Mouse (Mus musculus): ENCODE measurements around the gene Leng8.

DNA sequence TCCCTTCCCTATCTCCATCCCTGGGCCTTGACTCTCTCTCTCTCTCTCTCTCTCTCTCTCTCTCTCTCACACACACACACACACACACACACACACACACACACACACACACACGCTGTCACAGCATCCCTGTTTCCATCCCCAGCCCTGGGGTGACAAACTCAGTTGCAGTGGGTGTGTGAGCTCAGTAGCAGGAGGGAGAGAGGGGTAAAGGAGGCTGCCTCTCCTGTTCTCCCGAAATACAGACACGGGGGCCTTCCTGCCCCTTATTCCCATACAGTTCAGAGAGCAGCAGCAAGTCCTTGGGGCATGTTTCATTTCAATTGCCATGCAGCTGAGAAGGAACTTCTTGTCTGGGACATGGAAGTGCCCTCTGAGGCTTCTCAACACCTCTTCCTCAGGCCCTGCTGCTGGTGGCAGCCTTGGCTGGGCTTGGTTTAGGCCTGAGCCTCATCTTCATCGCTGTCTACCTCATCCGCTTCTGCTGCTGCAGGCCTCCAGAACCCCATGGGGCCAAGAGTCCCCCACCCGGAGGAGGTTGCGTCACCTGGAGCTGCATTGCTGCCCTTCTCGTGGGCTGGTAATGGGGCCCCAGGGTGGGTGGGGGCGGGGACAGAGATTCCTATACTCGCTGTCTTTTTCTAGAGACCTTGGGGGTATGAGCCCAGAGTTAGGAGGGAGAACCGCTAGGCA, 14.6 kb upstream of the Leng8 start:
- TF ChIP-seq GATA1 (IDR thresholded peaks at IDR 0.05; ENCODE audit: borderline replicate concordance, low read length) (no peak), FLI1 (IDR thresholded peaks at IDR 0.05; ENCODE audit: low read length) (no peak)

Measured in megakaryocyte, embryonic 14.5 days (primary cell).